Mouse (Mus musculus): ENCODE data around the gene Lyg2. TPM values are rescaled to one million over a fixed set of nuclear protein-coding genes. Genes with fewer than 3 reads are reported as not detected.

Lyg2 gene
- polyA plus RNA-seq, 1 experiment from 2014 or later: not detected

Other genes with a start within 250 kb of the Lyg2 start
- gene 2010300C02Rik, start 196.4 kb downstream of the Lyg2 start, polyA plus RNA-seq (2016; fragmentation: Nextera tagmentation; extraction: Ambion mirVana): 2.6 TPM in 2 replicates
- 20.3 and 21.5 TPM in 2 replicates for gene Tsga10, start 50.1 kb downstream of the Lyg2 start, polyA plus RNA-seq (2016; fragmentation: Nextera tagmentation; extraction: Ambion mirVana)
- 8.8 and 8.9 TPM in 2 replicates for gene Lipt1, start 44.8 kb downstream of the Lyg2 start, polyA plus RNA-seq (2016; fragmentation: Nextera tagmentation; extraction: Ambion mirVana)
- gene Mitd1, start 26.1 kb downstream of the Lyg2 start, polyA plus RNA-seq (2016; fragmentation: Nextera tagmentation; extraction: Ambion mirVana): 19.1 and 21.7 TPM in 2 replicates
- gene Mrpl30, start 26.0 kb downstream of the Lyg2 start, polyA plus RNA-seq (2016; fragmentation: Nextera tagmentation; extraction: Ambion mirVana): 185 and 220 TPM in 2 replicates
- gene Lyg1, start 41.3 kb upstream of the Lyg2 start, polyA plus RNA-seq (2016; fragmentation: Nextera tagmentation; extraction: Ambion mirVana): not detected in 2 replicates
- gene Txndc9, start 81.4 kb upstream of the Lyg2 start, polyA plus RNA-seq (2016; fragmentation: Nextera tagmentation; extraction: Ambion mirVana): 155 and 161 TPM in 2 replicates
- gene Eif5b, start 81.5 kb upstream of the Lyg2 start, polyA plus RNA-seq (2016; fragmentation: Nextera tagmentation; extraction: Ambion mirVana): 31.3 and 34.0 TPM in 2 replicates
- 40.4 and 44.2 TPM in 2 replicates for gene Rev1, start 213.3 kb upstream of the Lyg2 start, polyA plus RNA-seq (2016; fragmentation: Nextera tagmentation; extraction: Ambion mirVana)